Mouse (Mus musculus): ENCODE measurements at regions not wholly inside any gene's neighbourhood (a gene's known extent, or its start where the extent isn't known, plus 50 kb on each side); places are given as distances from the start of the nearest gene placed in this dataset.

DNA sequence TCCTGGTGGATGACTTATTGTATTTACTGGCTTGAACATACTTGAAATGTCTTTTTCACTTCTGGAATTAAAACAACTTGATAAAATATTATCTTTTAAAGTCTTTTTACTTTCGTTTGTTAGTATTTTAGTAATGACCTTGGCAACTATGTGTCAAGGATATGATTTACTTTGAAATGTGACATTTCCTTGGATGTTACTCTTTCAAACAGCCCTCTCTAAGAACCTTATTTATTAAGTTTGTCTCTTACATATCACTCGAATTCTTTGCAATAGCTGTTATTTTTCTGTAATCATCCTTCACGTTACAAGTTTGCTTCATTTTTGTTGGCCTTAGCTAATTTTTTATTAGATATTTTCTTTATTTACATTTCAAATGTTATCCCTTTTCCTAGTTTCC is 469.8 kb downstream of the Eepd1 start:
- DNase-seq (ENCODE audit: low spot score in 2 of 2), result no peak

DNA sequence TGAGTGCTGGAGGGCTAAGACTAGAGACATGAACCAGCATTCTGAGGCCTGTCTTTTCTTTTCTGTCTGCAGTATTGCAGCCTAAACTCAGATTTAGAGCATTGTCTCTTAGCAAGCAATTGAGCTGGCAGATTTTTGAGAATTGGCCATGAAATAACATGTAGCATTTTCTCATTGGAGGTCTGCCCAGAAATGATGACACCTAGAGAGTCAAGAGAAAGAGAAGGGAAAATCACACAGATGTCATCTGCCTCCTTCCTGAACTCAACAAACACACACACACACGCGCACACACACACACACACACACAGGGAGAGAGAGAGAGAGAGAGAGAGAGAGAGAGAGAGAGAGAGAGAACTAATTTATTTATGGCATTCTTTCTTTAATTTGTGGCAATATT is 477.7 kb downstream of the Eepd1 start:
- DNase-seq (ENCODE audit: low spot score in 2 of 2), result peak; percentile 4 to 35

DNA sequence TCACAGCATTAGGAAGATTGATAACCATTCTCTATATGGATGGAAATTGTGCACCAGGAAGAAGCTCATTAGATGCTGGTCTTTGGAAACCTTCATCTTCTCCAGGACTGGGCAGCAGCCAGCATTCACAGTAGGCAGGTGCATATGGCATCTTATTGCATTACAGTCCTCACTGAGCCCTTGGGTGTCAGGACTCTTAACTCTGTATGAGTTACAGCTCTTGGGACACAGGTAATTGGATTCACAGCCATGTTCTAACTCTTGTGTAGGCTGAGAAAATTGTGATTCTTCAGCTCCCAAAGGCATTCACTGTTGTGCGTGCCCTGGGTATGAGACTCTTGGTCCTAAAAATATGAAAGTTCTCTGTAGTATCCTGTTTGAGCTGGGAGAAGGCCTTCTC is 504.1 kb downstream of the Eepd1 start:
- DNase-seq (ENCODE audit: low spot score in 2 of 2), result no peak

GRCm38 (mm10) chr9:25985920-25986319 is 504.6 kb downstream of the Eepd1 start:
- DNase-seq (ENCODE audit: low spot score in 2 of 2), result no peak

DNA sequence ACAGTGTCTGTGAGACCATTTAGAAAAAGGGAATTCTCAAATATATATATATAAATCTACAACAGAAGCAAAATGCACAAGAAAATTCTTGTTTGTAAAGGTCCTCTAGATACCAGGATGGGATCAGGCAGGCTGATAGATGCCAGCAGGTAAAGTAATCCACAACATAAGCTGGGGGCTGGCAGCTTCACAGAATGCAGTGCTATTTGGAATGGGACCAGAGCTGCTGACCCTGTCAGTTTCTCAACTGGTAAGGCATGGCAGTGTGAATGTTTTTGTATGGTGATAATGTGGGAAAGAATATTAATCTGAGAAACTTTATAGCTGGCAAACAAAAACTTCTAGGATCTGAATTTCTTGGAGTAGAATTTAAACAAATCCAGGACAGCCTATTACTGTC is 520.5 kb downstream of the Eepd1 start:
- no peak for DNase-seq (ENCODE audit: low spot score in 2 of 2)
